Mouse (Mus musculus): ENCODE data around the gene Olfr749. TPM values are rescaled to one million over a fixed set of nuclear protein-coding genes. Genes with fewer than 3 reads are reported as not detected.
"Not testable (repeated sequence)": the region's sequence is repeated elsewhere in the genome, so short reads cannot be mapped to it uniquely, and the experiment has no call there.

Olfr749 gene
- not detected in 2 replicates for polyA plus RNA-seq (2015; fragmentation: Nextera tagmentation; extraction: Ambion mirVana)

GRCm38 (mm10) chr14:50744994-50745393 is at the start of gene Olfr749:
Gene Olfr749 (minus strand): TSS chr14:50745094.
- no peak within 1 kb of the TSS for H3K4me3 ChIP-seq
- ATAC-seq (replicated peaks), result no peak
- no peak within 1 kb of the TSS for H3K4me2 ChIP-seq (replicated peaks)
- no peak within 1 kb of the TSS for H3K27ac ChIP-seq (replicated peaks)
- H3K27me3 ChIP-seq, result no peaks in the 10 kb centered on the region
- no peaks in the 10 kb centered on the region for H3K4me1 ChIP-seq
- H3K36me3 ChIP-seq, result no peaks in the 10 kb centered on the region
- H3K9ac ChIP-seq (replicated peaks), result no peak within 1 kb of the TSS
- no peaks in the 10 kb centered on the region for H3K9me3 ChIP-seq

- no peak for ATAC-seq (replicated peaks)
- H3K4me1 ChIP-seq, result peaks cover 14% of the 10 kb centered on the region
- no peaks in the 10 kb centered on the region for H3K27me3 ChIP-seq
- 14% methylated on average over 2 of the region's 2 CpGs for WGBS
- no peak overlapping the region for H3K4me2 ChIP-seq (replicated peaks)
- no peak overlapping the region for H3K9ac ChIP-seq (replicated peaks)
- H3K9me3 ChIP-seq, result no peaks in the 10 kb centered on the region
- H3K4me3 ChIP-seq, result no peak overlapping the region
- no peak overlapping the region for H3K27ac ChIP-seq (replicated peaks)
- H3K36me3 ChIP-seq, result no peaks in the 10 kb centered on the region
Observed at GRCm38 (mm10) chr14:50788157-50788556, 43.3 kb upstream of the Olfr749 start.

- Histone ChIP-seq H3K4me2 (replicated peaks) (peak within 1 kb of the TSS; percentile 49), H3K36me3 (peaks cover 14% of the 10 kb centered on the region), H3K9me3 (0 out of 2 replicates have a peak, but pooled peaks cover 3% of the 10 kb centered on the region), H3K4me1 (peaks cover 16% of the 10 kb centered on the region), H3K4me3 (peak within 1 kb of the TSS; percentile 93), H3K9ac (replicated peaks) (peak within 1 kb of the TSS; percentile 82), H3K27ac (replicated peaks) (peak within 1 kb of the TSS; percentile 91), H3K27me3 (no peaks in the 10 kb centered on the region)
- WGBS, result under 1% methylated on average over 21 of the region's 21 CpGs
- peak; percentile 96 for ATAC-seq (replicated peaks)
Observed at GRCm38 (mm10) chr14:50785251-50785637, 40.4 kb upstream of the Olfr749 start, which contains the start of gene Ttc5. Gene Ttc5 (minus strand): TSS chr14:50785519.

- Histone ChIP-seq H3K4me3 (peak overlapping the region; percentile 93), H3K27ac (replicated peaks) (peak overlapping the region; percentile 91), H3K27me3 (no peaks in the 10 kb centered on the region), H3K9ac (replicated peaks) (peak overlapping the region; percentile 82), H3K9me3 (0 out of 2 replicates have a peak, but pooled peaks cover 3% of the 10 kb centered on the region), H3K36me3 (peaks cover 20% of the 10 kb centered on the region), H3K4me1 (peaks cover 16% of the 10 kb centered on the region), H3K4me2 (replicated peaks) (peak overlapping the region; percentile 49)
- no peak for ATAC-seq (replicated peaks)
- 20% methylated on average over 16 of the region's 16 CpGs for WGBS
Observed at GRCm38 (mm10) chr14:50784391-50785250, 39.7 kb upstream of the Olfr749 start.

GRCm38 (mm10) chr14:50782166-50782565 is 37.3 kb upstream of the Olfr749 start:
- WGBS, result 96% methylated on average over 3 of the region's 3 CpGs
- Histone ChIP-seq H3K27ac (replicated peaks) (no peak overlapping the region), H3K36me3 (peaks cover 31% of the 10 kb centered on the region), H3K4me1 (peaks cover 16% of the 10 kb centered on the region), H3K4me2 (replicated peaks) (no peak overlapping the region), H3K27me3 (no peaks in the 10 kb centered on the region), H3K9ac (replicated peaks) (no peak overlapping the region), H3K9me3 (0 out of 2 replicates have a peak, but pooled peaks cover 3% of the 10 kb centered on the region), H3K4me3 (no peak overlapping the region)
- ATAC-seq (replicated peaks), result no peak

GRCm38 (mm10) chr14:50771342-50771741 is 26.4 kb upstream of the Olfr749 start:
- no peaks in the 10 kb centered on the region for H3K27me3 ChIP-seq
- H3K36me3 ChIP-seq, result peaks cover 75% of the 10 kb centered on the region
- H3K4me2 ChIP-seq (replicated peaks), result no peak overlapping the region
- no peaks in the 10 kb centered on the region for H3K9me3 ChIP-seq
- no peak for ATAC-seq (replicated peaks)
- 82% methylated on average over 2 of the region's 2 CpGs for WGBS
- no peaks in the 10 kb centered on the region for H3K4me1 ChIP-seq
- no peak overlapping the region for H3K27ac ChIP-seq (replicated peaks)
- no peak overlapping the region for H3K9ac ChIP-seq (replicated peaks)
- H3K4me3 ChIP-seq, result no peak overlapping the region

GRCm38 (mm10) chr14:50765736-50766135 is 20.8 kb upstream of the Olfr749 start:
- no peak overlapping the region for H3K9ac ChIP-seq (replicated peaks)
- H3K4me1 ChIP-seq, result no peaks in the 10 kb centered on the region
- H3K27ac ChIP-seq (replicated peaks), result no peak overlapping the region
- H3K36me3 ChIP-seq, result peaks cover 52% of the 10 kb centered on the region
- ATAC-seq (replicated peaks), result no peak
- no peak overlapping the region for H3K4me3 ChIP-seq
- H3K27me3 ChIP-seq, result no peaks in the 10 kb centered on the region
- H3K4me2 ChIP-seq (replicated peaks), result no peak overlapping the region
- 95% methylated on average over 6 of the region's 6 CpGs for WGBS
- H3K9me3 ChIP-seq, result no peaks in the 10 kb centered on the region

- Histone ChIP-seq H3K27me3 (no peaks in the 10 kb centered on the region), H3K27ac (replicated peaks) (no peak overlapping the region), H3K9ac (replicated peaks) (no peak overlapping the region), H3K4me3 (no peak overlapping the region), H3K36me3 (peaks cover 8% of the 10 kb centered on the region), H3K9me3 (no peaks in the 10 kb centered on the region), H3K4me2 (replicated peaks) (no peak overlapping the region), H3K4me1 (no peaks in the 10 kb centered on the region)
- 40% methylated on average over 5 of the region's 5 CpGs for WGBS
- ATAC-seq (replicated peaks), result no peak
Observed at GRCm38 (mm10) chr14:50758416-50759085, 13.7 kb upstream of the Olfr749 start.

- Histone ChIP-seq H3K27ac (replicated peaks) (no peak overlapping the region), H3K27me3 (no peaks in the 10 kb centered on the region), H3K36me3 (no peaks in the 10 kb centered on the region), H3K9me3 (no peaks in the 10 kb centered on the region), H3K4me3 (no peak overlapping the region), H3K4me1 (no peaks in the 10 kb centered on the region), H3K9ac (replicated peaks) (no peak overlapping the region), H3K4me2 (replicated peaks) (no peak overlapping the region)
- WGBS, result 72% methylated on average over 2 of the region's 2 CpGs
- no peak for ATAC-seq (replicated peaks)
Observed at GRCm38 (mm10) chr14:50741584-50741983, 3.3 kb downstream of the Olfr749 start.

- 75% methylated on average over 2 of the region's 2 CpGs for WGBS
- H3K27me3 ChIP-seq, result no peaks in the 10 kb centered on the region
- no peak overlapping the region for H3K9ac ChIP-seq (replicated peaks)
- no peaks in the 10 kb centered on the region for H3K36me3 ChIP-seq
- no peak overlapping the region for H3K4me3 ChIP-seq
- H3K9me3 ChIP-seq, result no peaks in the 10 kb centered on the region
- H3K27ac ChIP-seq (replicated peaks), result no peak overlapping the region
- H3K4me1 ChIP-seq, result no peaks in the 10 kb centered on the region
- no peak overlapping the region for H3K4me2 ChIP-seq (replicated peaks)
- no peak for ATAC-seq (replicated peaks)
Observed at GRCm38 (mm10) chr14:50740334-50740733, 4.6 kb downstream of the Olfr749 start.

GRCm38 (mm10) chr14:50722371-50722770 is 22.5 kb downstream of the Olfr749 start:
- not testable (repeated sequence) for H3K27ac ChIP-seq (replicated peaks)

GRCm38 (mm10) chr14:50719875-50720274 is 25.0 kb downstream of the Olfr749 start:
- H3K27me3 ChIP-seq; H3K4me1 ChIP-seq; H3K4me3 ChIP-seq; H3K36me3 ChIP-seq; H3K27ac ChIP-seq (replicated peaks); ATAC-seq (replicated peaks); H3K9ac ChIP-seq (replicated peaks); H3K9me3 ChIP-seq; H3K4me2 ChIP-seq (replicated peaks): not testable (repeated sequence)
- 92% methylated on average over 15 of the region's 15 CpGs for WGBS

More at GRCm38 (mm10) chr14:50722371-50722770, 22.5 kb downstream of the Olfr749 start:
- not testable (repeated sequence) for H3K9me3 ChIP-seq; H3K27me3 ChIP-seq; H3K4me3 ChIP-seq; H3K4me2 ChIP-seq (replicated peaks); H3K36me3 ChIP-seq; ATAC-seq (replicated peaks); H3K9ac ChIP-seq (replicated peaks); H3K4me1 ChIP-seq
- WGBS, result 90% methylated on average over 3 of the region's 4 CpGs
